Mouse (Mus musculus) urinary bladder, adult 2 months (tissue): ENCODE measurements around the gene 6330409D20Rik. TPM values are rescaled to one million over a fixed set of nuclear protein-coding genes. Genes with fewer than 3 reads are reported as not detected.

Experiments used
- DNase-seq: peaks from one replicate; pipeline ENCODE4 v3.0.0; 2022; ENCODE audit warnings: low spot score
- polyA plus RNA-seq: library from polyadenylated mRNA; depleted of rRNA; stranded (reverse); fragments of >200 nt; gene quantifications from 2 replicates; pipeline ENCODE4 v1.2.3, GENCODE M21; 2012

6330409D20Rik gene
- polyA plus RNA-seq, 1 experiment = not detected

DNA sequence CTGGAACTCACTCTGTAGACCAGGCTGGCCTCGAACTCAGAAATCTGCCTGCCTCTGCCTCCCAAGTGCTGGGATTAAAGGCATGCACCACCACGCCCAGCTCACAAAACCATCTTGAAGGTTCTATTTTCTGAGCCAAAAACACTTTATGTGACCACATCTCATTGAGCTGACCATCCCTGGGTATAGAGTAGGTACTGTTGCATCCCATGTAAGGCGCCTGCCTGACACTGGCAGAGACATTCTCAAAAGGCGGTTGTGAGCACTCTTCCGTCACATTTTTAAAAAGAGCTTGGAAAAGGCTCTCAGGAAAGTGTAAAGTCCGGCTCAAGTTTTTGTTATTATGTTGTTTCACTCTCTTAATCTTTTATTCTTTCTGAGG is 15.8 kb upstream of the 6330409D20Rik start:
- DNase-seq = no peak

DNA sequence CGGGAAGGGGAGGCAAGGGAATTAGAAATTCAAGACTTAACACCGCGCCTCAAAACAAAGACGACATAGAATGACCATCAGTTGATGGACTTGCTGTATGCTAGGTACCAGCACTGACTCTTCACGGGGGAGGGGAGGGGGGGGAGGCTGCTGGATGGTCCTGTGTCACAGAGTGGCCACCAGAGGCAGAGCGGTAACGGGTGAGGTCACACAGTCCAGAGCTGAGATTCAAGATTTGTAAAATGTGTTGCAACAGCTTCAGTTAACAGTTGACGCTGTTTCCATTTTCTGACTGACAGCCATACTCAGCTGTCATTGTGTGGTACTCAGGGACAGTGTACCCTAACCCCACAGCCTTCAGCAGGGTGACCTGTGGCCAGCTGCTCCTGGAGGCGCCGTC is 11.4 kb upstream of the 6330409D20Rik start:
- DNase-seq = no peak

DNA sequence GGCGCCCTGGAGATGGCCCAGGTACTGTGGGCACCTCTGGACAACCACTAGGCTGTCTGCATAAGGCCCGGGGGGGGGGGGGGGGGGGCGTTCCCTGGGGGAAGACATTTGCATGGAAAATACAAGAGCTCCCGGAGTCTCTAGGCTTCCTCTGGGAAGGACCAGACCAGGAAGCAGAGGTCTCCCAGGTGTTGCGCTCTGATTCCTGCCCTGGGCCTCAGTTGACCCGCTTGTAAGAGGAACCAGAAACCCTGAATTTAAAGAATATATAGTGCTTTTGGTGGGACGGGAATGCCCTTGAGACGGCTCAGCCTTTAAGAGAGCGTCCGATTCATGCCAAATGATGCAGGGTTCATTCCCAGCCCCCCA is 10.8 kb upstream of the 6330409D20Rik start:
- no peak for DNase-seq

DNA sequence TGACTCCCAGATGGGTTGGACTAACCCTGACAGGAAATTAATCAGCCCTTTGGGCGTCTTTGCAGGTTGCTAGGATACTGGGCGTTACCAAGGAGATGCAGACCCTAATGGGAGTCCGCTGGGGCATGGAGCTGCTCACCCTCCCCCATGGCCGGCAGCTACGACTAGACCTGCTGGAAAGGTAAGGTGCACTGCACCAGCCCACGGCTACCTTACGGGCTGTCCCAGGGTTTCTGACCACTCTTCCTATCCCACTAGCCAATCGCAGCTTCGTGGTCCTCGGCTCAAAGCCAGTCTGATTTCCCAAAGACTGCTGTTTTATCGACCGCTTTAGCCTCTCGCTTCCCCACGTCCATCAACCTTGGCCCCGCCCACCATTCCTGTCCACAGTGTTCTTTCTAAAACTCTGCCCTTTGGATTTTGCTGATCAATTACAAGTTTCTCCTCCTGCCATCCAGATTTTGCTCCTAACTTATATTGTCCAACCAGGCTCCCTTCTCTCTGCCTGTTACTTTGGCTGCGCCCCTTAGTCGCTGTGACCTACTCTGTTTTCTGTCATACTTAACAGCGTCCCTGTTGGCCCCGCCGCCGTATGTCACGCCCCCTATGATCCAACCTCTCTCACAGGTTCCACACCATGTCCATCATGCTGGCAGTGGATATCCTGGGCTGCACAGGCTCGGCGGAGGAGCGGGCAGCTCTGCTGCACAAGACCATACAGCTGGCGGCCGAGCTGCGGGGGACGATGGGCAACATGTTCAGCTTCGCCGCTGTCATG is 10.3 kb upstream of the 6330409D20Rik start:
- peak; percentile 48 for DNase-seq

DNA sequence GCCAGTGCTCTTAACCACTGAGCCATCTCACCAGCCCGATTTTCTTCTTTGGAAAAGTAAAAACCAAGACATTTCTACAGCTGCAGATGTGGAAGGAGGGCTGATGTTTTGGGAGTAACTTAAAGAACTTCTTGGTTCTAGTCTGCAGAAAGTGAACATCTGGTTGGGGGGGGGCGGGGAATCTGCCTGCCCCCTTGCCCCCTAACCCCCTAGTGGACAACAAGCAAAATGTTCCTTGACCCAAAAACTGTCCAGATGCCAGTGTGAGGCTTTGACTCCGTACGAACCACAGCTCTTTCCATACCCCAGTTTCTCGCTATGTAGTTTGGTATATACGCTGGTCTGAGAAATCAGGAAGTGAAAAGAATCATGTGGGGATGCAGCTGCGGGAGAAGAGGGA is 9.4 kb upstream of the 6330409D20Rik start:
- no peak for DNase-seq

DNA sequence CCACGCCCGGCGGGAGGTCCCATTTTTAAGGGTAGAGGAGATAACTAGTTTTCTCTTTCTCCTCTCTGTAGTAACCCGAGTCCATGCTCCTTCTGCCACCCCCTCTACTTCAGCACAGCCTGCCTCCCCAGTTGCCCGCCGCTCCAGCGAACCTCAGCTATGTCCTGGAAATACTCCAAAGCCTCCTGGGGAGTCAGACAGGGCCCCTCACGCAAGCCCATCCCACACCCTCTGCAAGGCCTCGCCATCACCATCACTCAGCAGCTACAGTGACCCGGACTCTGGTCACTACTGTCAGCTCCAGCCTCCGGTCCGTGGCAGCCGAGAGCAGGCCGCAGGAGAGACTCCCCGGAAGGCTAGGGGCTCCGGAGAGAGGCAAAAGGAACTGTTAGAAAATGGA is 8.3 kb upstream of the 6330409D20Rik start:
- DNase-seq = no peak

DNA sequence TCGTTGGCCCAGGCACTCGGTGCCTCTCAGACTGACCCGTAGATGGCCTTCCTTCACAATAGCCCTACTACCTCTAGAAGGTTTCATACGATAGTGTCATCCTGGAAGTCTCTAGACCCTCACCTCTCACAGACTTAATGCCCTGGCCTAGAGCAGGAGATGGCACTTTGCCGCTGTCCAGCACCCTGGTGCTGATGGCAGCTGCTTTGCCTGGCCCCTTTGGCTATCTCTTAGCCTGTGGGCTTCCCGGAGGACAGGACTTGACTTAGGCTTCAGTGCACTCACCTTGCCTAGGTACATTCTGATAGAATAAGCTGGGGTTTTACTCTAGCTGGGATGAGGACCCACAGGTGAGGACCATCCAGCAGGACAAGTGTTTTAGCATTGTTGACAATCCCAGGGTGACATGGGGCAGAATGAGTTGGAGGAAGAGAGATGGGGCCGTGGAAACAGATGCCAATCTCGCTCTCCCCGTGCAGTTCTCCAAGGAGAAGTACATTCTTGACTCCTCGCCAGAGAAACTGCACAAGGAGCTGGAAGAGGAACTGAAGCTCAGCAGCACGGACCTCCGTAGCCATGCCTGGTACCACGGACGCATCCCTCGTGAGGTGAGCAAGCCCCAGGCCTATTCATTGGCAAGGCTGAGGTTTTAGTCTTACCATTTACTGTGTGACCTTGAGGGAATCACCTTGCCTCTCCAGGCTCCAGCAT is 3.6 kb upstream of the 6330409D20Rik start:
- DNase-seq = no peak

DNA sequence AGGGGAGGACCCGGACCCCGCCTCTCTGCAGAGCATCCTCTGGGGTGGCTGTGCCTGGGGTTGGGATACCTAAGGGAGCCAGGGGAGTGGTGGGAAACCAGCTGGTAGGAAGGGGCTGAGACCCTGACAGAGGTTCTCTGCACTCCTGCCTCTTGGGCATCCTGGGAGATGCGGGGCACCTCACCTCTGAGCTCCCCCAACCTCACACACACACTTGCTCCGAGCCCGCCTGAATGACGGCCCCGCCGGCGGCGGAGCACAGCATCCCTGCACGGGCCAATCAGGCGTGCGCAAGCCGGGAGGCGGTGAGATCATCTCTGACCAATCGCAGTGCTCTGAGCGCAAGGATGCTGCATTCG is 1.3 kb upstream of the 6330409D20Rik start:
- no peak for DNase-seq

DNA sequence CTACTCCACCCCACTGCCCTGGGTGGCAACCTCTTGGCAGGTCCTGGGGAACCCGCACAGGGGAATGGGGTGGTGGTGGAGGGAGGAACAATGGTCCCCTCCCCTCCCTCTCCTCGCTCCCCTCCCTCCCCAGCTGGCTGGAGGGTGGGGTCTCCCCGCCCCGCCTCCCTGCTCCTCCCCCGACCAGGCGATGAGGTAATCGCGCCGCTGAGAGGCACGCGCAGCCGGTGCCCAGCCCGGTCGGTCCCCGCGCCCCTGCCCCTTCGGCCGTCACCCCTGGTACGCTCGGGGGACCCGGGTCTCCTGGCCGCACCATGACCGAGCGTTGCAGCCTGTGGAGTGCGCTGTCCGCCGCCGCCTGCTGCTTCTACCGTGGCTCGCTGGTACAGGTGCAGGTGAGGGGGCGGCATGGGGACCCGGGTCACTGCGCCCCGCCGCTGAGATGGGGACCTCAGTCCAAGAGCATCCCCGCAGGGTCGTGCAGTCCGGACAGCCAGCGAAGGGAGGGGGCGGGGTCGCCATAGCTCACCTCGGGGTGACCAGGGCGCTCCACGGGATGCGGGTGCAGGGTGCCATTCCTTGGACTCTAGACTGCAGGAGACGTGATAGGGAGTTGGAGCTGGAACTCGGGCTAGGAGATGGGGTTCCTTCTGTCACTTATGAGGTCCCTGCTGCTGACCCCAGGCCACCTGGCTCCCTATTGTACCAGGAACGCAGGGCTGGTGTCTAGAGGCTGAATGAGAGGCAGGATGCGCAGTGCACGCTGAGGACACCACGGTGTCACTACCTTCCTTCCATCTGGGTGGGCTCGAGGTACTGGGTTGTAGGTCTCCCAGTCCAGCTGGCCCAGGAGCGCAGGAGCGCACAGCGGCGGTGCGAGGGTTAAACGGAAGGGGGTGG is 707 bp upstream of the 6330409D20Rik start:
- no peak for DNase-seq

DNA sequence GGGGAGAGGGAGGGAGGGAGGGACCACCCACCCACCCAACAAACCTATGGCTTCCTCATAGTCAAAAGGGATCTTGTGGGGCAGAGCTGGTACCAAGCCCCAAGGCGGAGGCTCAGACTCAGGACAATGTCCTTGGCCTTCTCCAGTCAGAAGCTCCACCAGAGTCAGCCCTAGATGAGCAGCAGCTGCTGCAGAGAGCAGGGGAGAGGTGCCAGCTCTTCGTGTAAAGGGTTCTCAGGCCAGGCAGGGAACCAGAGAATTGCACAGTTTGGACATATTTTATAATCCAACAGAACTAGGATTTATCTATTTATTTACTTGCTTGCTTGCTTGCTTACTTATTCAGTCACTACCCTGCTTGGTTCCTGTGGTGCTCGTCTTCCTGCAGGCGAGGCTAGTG is 1.5 kb downstream of the 6330409D20Rik start:
- DNase-seq = no peak

DNA sequence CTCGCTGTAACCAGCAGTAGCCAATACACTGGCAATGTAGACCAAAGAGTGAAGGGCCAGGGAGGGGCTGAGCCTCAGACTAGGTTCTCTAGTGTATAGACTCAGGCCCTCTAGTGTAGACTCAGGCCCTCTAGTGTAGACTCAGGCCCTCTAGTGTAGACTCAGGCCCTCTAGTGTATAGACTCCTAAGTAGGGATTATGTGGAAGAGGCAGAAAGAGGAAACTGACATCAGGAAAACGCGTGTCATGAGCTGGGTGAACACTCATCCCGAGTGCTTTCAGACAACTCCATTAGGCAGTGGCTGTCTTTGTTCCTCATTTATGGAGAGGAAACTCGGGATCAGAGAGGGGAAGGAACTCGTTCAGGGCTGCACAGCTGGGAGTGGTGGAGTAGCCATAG is 3.8 kb downstream of the 6330409D20Rik start:
- no peak for DNase-seq

DNA sequence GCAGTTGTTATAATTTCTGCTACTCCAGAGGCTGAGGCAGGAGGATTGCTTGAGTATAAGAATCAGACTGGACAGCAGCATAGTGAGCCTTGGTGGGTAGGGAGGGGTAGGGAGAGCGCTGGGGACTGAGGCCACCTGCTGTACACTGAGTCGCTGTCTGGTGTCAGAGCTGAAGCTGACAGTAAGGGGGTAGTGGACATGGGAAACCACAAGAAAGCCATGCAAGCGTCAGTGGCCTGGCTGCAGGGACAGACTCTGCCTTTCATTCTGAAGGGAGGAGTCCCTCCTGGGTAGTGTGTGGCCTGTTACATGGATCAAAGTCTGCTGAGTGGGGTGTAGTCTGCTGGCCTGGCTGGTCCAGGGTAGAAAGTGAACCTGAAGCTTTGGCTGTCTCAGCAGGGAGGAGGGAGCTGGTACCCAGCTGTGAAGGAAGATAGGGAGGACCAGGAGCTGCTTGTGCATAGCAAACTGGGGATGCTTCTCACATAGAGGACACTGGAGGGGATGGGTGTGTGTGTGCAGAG is 4.4 kb downstream of the 6330409D20Rik start:
- no peak for DNase-seq

DNA sequence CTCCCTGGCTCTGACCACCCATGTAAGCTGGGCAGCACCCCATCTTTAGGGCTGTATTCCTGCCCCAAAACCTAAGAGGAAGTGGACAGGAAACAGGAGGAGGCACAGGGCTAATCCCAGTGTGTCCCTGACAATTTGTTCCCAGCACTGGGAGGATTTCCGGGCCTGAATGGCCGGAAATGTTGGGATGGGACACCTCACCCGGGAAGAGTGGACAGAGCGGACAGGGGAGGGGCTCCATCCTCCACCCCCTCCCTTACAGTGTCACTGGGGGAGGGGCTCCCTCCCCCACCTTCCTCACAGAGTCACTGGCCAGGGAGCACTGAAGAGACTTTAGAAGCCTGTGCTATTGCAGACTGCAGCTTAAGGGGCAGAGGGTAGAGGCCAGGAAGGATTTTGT is 5.9 kb downstream of the 6330409D20Rik start:
- no peak for DNase-seq

DNA sequence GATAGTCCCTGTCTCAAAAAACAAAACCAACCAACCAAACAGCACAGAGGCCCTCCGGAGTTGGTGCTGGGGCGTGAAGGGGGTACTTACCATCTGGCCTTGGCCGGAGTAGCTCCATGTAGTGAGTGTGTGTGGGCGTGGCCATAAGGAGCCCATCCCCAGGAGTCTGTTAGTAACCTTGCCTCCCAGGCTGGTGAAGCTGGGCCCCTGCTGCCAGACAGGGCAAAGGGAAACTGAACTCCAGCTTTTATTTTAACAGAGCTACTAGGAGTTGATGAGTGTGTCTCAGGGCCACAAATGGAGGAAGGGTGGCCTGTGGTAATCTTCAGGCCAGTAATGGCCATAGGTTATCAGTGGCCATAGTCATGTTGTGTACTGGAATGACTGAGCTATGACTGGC is 6.3 kb downstream of the 6330409D20Rik start:
- no peak for DNase-seq

DNA sequence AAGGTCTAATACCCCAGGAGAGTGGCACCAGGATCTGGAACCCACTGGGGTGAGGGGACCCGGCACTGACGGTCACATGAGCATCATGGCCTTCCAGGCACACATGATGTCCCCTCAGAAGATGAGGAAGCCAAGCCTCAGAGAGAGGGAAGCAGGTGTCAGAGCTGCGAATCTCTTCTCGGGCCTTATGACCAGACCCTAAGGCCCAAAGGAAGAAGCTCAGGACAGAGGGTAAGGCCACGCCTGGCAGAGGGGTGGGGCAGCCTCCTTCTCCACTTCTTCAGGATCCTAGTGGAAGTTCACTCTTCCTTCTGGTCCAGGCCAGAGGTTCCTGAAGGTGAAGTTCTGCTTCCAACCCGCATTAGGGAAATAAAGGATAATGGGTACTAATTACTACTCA is 8.1 kb downstream of the 6330409D20Rik start:
- no peak for DNase-seq

DNA sequence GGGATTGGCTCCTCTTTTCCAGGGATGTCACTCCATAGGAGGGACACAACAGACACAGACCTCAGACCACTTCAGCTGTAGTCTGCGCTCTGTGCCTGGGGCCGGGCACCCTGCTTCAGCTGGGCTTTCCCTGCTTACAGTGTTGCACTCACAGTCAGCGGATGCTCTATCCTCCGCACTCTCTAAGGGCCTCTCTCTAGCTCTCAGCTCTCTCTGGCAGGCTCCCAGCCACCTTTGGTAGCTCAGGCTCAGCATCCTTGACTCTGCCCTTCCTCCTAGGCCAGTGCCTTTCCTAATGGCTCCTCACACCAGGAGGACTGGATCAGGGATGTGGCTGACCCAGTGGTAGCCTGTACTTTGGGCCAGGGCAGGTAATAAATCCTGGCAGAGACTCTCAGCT is 8.9 kb downstream of the 6330409D20Rik start:
- no peak for DNase-seq

DNA sequence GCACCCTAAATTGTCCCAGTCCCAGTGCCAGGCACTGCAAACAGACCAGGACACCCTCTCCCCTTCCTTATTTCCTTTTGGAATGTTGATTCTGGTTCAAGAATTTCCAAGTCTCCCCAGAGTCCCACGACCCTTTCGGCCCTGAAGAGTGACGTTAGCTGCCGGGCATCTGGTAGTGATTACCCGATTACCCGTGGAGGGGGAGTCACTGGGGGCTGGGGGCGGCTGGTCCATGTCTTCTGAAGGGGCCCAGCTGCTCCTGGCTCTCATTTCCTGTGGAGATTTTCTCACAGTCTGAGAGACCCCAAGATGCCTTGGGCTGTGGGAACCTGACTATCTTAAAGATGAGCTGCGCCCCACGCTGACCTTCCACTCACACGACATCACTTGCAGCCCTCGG is 10.0 kb downstream of the 6330409D20Rik start:
- no peak for DNase-seq

DNA sequence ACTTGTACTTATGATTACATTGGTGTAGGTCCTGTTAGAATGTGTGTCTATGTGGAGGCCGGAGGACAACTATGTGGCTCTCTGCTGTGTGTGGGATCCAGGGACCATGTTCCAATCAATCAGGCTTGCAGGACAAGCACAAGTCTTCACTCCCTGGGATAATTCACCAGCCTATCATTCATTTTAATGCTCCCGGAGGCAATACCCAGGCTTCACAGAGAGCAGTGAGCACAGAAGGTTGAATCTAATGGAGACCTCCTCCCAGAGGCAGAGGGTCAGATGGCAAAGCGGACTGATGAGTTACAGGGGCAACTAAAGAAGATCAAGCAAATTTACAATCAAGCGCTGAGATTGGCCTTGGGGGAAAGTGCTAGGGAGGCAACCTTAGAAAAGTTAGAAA is 11.3 kb downstream of the 6330409D20Rik start:
- no peak for DNase-seq

DNA sequence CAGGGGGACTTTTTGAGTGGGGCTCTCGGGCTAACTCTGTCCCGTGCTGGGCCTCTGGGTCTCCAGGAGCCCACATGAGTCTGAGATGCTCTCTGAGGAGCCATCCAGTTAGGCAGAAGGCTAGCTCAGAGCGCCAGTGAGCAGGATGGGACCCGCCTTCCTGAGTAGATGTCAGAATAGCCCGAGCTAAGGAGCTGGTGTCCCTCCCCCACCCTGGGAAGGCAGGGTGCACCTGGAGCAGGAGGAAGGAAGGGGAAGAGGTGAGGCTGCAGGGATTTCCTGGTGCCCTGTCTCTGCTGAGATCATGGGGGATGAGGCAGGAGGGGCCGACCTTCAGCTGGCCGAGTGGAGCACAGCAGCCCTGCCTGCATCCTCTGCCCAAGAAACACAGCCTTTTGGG is 12.4 kb downstream of the 6330409D20Rik start:
- no peak for DNase-seq

DNA sequence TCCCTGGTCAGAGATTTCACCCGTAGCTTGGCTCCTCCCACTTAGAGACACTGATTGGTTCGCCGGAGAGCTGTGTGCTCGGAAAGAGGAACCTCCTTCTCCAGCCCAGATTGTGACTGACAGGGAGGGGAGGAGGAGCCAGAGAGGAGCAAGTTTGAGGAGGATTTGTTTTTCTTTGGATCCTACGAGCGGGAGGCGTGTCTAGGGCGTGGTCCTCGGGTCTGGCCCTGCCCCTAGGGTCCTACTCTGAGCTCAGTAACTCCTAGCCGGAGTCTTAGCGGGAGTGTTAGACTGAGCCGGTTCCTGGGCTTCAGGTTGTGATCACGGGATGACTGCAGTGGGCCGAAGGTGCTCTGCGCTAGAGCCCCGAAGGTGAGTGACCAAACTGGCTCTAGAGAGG is 13.4 kb downstream of the 6330409D20Rik start:
- peak; percentile 56 for DNase-seq

DNA sequence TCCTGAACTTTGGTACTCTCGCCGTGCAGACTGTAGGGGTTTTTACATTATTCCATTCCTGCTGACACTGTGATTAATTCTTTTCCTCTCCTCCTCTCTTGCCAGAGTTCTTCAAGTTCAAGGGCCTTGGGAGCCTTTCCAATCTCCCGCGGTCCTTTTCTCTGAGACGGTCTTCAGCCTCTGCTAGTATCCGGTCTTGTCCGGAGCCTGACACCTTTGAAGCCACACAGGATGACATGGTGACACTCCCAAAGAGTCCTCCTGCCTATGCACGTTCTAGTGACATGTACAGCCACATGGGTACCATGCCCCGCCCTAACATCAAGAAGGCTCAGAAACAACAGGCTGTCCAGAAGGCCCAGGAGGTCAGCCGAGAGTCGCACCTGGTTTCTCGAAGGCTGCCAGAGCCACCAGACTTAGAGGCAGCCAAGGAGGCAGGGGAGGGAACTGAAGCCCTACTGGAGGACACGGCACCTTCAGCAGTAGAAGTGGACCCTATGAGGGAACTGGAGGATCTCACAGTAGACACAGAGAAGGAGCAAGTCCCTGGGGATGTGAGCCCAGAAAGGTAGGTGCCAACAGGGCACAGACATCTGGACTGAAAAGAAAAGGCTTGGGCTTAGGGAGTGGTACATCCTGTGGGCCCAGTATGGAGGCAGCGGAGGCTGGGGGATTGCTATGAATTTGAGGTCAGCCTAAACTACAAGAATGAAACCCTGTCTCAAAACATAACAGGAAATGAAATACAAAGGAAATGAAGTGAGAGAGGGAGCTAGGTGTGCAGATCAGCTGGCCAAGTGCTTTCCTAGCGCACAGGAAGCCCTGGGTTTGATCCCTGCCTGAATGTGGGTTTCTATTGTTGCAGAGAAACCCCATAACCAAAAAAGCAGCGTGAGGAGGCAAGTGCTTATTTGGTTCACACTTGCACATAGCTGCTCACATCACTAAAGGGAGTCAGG is 15.7 kb downstream of the 6330409D20Rik start:
- DNase-seq = no peak
